Mouse (Mus musculus): Measurements from ENCODE around the gene Sgms1.

- TF ChIP-seq CTCF (IDR thresholded peaks at IDR 0.05; ENCODE audit: borderline replicate concordance, insufficient read depth, low read length) (no peak), POLR2A (IDR thresholded peaks at IDR 0.05; ENCODE audit: low read depth, low read length) (no peak)
These were observed 110.1 kb downstream of the Sgms1 start for GRCm38 (mm10) chr19:32279400-32279799.

Data from embryonic fibroblast, embryonic 13.5 days (primary cell).